Mouse (Mus musculus): Measurements from ENCODE around the gene Eif3m. TPM values are rescaled to one million over a fixed set of nuclear protein-coding genes. Genes with fewer than 3 reads are reported as not detected.

The Eif3m gene
- polyA plus RNA-seq, 1 experiment, result 147 TPM

Other genes starting within 250 kb of the Eif3m start
- 9.0 and 17.0 TPM in 2 replicates for gene Qser1, start 200.3 kb downstream of the Eif3m start, polyA plus RNA-seq (2012; ENCODE audit: insufficient read depth, insufficient read length, missing spikeins)
- gene Prrg4, start 167.2 kb downstream of the Eif3m start, polyA plus RNA-seq (2012; ENCODE audit: insufficient read depth, insufficient read length, missing spikeins), result 0.38 TPM in 1 of 2 replicates, not detected in the other
- 7.7 and 16.4 TPM in 2 replicates for gene Ccdc73, start 149.3 kb downstream of the Eif3m start, polyA plus RNA-seq (2012; ENCODE audit: insufficient read depth, insufficient read length, missing spikeins)
- gene Gm11060, start 74.9 kb upstream of the Eif3m start, polyA plus RNA-seq (2012; ENCODE audit: insufficient read depth, insufficient read length, missing spikeins), result not detected in 2 replicates
- not detected in 2 replicates for gene Wt1, start 109.4 kb upstream of the Eif3m start, polyA plus RNA-seq (2012; ENCODE audit: insufficient read depth, insufficient read length, missing spikeins)
- 1.3 TPM in 1 of 2 replicates, not detected in the other for gene Them7, start 207.2 kb upstream of the Eif3m start, polyA plus RNA-seq (2012; ENCODE audit: insufficient read depth, insufficient read length, missing spikeins)